Mouse (Mus musculus) G1E (cell line): ENCODE results near the gene Wdr5.

Source experiments
- CTCF ChIP-seq: IDR thresholded peaks from 2 replicates; pipeline ENCODE4 v1.5.1; 2012; ENCODE audit warnings: low read depth, low read length, inconsistent platforms, mixed read lengths
- GATA1 ChIP-seq: IDR thresholded peaks from 2 replicates; pipeline ENCODE4 v1.6.1; 2012; ENCODE audit warnings: borderline replicate concordance, low read length, inconsistent platforms, mixed read lengths
- POLR2AphosphoS5 ChIP-seq: IDR thresholded peaks from 2 replicates; pipeline ENCODE4 v1.6.1; 2012; ENCODE audit warnings: low read depth, low read length, inconsistent platforms; ENCODE audit not compliant: insufficient replicate concordance

GRCm38 (mm10) chr2:27514639-27515328 is at the start of gene Wdr5:
- no peak for TF ChIP-seq CTCF
- TF ChIP-seq POLR2AphosphoS5, result no peak
- no peak for TF ChIP-seq GATA1
